Mouse (Mus musculus): ENCODE results near the gene Guca1b. TPM values are rescaled to one million over a fixed set of nuclear protein-coding genes. Genes with fewer than 3 reads are reported as not detected.

Guca1b gene
- polyA plus RNA-seq (2015; fragmentation: Nextera tagmentation; extraction: Ambion mirVana) = 0.32 and 0.36 TPM in 2 replicates

GRCm38 (mm10) chr17:47385145-47385544 is at the start of gene Guca1b:
Guca1b (plus strand) TSS chr17:47385393.

GRCm38 (mm10) chr17:47368401-47369086 is 16.6 kb upstream of the Guca1b start, which contains the start of gene Mrps10:
Mrps10 (plus strand) TSS chr17:47368887.

GRCm38 (mm10) chr17:47400451-47400850 is 15.3 kb downstream of the Guca1b start, which contains the start of gene Guca1a:
Guca1a (minus strand) TSS chr17:47400584.

GRCm38 (mm10) chr17:47436156-47436906 is 51.1 kb downstream of the Guca1b start, which contains the start of gene AI661453:
AI661453 (plus strand) TSS chr17:47436615.

DNA sequence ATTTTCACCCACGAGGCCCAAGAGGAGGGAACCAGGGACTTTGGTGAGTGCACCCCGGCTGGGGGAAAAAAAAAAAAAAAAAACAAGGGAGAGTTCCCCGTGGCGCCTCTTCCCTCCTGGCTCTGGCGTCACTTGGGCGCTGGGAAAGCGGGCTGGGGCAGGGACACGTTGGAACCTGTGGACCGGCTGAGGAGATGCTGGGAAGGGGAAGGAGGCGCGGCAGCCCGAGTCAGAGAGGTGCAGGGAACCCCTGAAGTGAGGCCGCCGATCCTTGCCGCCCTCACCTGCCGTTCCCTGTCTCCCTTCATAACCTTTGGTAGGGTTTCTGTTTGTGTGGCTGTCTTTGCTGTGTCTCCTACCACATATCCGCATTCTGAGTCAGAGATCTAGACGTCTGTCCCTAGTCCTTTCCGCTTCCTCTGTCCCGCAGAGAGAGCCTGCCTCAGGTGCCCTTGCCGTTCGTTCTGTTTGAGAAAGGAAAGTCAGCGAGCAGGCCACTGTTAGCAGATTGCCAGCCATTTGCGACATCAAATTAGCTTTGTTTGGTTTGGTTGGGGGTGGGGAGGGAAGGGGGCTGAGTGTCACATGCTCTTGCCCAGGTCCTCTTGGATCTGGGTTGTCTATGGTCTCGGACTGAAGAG is 51.8 kb downstream of the Guca1b start, which contains the start of gene 1700001C19Rik:
Gene 1700001C19Rik, minus strand, starts transcription at position 470 of the 641 bp plus-strand sequence.

Other genes starting within 250 kb of the Guca1b start
- 78.8 and 79.4 TPM in 2 replicates for gene Mrps10, start 16.5 kb upstream of the Guca1b start, polyA plus RNA-seq (2015; fragmentation: Nextera tagmentation; extraction: Ambion mirVana)
- 0.90 and 1.3 TPM in 2 replicates for gene Guca1a, start 15.2 kb downstream of the Guca1b start, polyA plus RNA-seq (2015; fragmentation: Nextera tagmentation; extraction: Ambion mirVana)
- 0.18 TPM in 1 of 2 replicates, not detected in the other for gene AI661453, start 51.2 kb downstream of the Guca1b start, polyA plus RNA-seq (2015; fragmentation: Nextera tagmentation; extraction: Ambion mirVana)
- 0.20 and 0.36 TPM in 2 replicates for gene 1700001C19Rik, start 52.0 kb downstream of the Guca1b start, polyA plus RNA-seq (2015; fragmentation: Nextera tagmentation; extraction: Ambion mirVana)
- gene Taf8, start 116.9 kb downstream of the Guca1b start, polyA plus RNA-seq (2015; fragmentation: Nextera tagmentation; extraction: Ambion mirVana) = 14.1 and 15.8 TPM in 2 replicates
- gene Ccnd3, start 119.7 kb downstream of the Guca1b start, polyA plus RNA-seq (2015; fragmentation: Nextera tagmentation; extraction: Ambion mirVana) = 90.0 and 95.2 TPM in 2 replicates
- 26.5 and 28.5 TPM in 2 replicates for gene Bysl, start 226.1 kb downstream of the Guca1b start, polyA plus RNA-seq (2015; fragmentation: Nextera tagmentation; extraction: Ambion mirVana)
- gene Med20, start 226.2 kb downstream of the Guca1b start, polyA plus RNA-seq (2015; fragmentation: Nextera tagmentation; extraction: Ambion mirVana) = 26.2 and 28.7 TPM in 2 replicates
- 2.8 and 3.3 TPM in 2 replicates for gene Gm20517, start 226.2 kb downstream of the Guca1b start, polyA plus RNA-seq (2015; fragmentation: Nextera tagmentation; extraction: Ambion mirVana)
- 6.2 and 6.9 TPM in 2 replicates for gene Usp49, start 245.3 kb downstream of the Guca1b start, polyA plus RNA-seq (2015; fragmentation: Nextera tagmentation; extraction: Ambion mirVana)

Data from neural tube, postnatal 0 days (tissue).